Mouse (Mus musculus) c-Kit-positive CD71-positive TER-119-positive erythroid progenitor cells, embryonic 14.5 days (primary cell): Measurements from ENCODE around the gene Nfam1.
A peak's percentile ranks its signal among the peaks of the same experiment; 100 is the strongest.
"Not testable (repeated sequence)": the region's sequence is repeated elsewhere in the genome, so short reads cannot be mapped to it uniquely, and the experiment has no call there.

ENCODE experiments used
- DNase-seq: peaks from one replicate; pipeline ENCODE4 v3.0.0-alpha.2; 2013; ENCODE audit warnings: low spot score

Gene Nfam1

DNA sequence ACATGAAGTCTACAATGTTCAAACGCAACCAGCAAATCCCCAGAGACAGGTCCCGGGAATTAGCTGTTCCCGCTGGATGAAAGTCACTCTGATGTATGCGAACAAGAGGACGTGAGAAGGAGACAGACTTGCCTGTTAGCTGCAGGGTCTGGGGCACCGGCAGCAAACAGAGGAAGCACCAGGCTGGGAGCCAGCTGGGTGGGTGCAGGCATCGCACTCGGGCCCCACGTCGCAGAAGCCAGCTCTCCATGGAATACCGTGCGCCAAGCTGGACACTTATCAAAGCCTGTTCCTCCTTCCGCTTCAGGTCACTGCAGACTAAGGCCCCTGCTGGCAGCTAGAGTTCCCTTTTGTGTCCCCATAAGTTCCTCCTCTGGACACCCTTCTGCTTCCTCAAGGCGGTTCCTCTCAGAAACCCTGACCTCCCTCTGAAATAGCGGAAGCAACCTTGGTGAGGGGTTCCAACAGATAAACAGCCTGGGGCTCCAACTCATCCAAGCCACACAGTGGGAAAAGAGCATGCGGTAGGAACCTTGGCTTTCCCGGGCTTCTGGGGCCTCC is at the start of gene Nfam1:
TSS of gene Nfam1 (minus strand) at position 326 of the 561 bp plus-strand sequence.
- DNase-seq, result no peak

DNA sequence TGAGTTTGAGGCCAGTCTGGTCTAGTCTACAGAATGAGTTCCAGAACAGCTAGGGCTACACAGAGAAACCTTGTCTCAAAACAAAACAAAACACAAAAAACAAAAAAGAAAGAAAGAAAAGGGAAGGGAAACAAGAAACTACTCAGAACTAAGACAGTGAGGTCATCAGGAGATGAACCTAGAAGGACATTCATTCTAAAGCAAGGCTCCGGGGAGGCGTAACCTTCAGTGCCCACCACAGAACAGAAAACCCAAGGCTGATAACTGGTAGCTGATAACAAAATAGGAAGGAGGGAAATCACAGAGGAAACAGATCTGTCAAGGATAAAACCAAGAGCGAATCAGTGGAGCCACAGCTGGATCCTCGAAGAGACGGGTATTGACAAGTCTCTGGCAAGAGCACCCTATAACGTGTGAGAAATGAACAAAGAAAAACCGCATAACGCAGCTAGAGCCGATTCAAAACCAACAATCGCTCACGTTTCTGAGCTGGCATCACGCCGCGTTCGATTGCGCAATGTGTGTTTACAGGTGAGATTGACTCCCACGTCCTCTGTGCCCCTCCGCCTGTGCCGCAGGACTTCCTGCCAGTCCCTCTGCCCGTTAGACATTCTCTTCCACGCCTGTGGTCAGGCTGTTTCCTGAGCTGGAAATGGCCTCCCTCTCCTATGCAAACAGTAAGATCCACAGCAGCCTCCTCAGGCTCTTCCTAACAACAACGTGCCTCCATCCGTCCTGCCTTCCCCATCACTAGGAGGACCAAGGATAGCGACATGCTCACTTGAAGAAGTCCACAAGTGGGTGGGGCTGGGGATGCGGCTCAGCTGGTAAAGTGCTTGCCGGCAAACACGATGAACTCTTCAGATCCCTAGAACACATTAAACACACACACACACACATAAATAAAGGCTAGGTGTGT is 42.8 kb upstream of the Nfam1 start:
- no peak for DNase-seq

- no peak for DNase-seq
Observed at GRCm38 (mm10) chr15:83074179-83074578, 41.1 kb upstream of the Nfam1 start.

- peak; percentile 13 for DNase-seq
Observed at GRCm38 (mm10) chr15:83071752-83072151, 38.6 kb upstream of the Nfam1 start.

DNA sequence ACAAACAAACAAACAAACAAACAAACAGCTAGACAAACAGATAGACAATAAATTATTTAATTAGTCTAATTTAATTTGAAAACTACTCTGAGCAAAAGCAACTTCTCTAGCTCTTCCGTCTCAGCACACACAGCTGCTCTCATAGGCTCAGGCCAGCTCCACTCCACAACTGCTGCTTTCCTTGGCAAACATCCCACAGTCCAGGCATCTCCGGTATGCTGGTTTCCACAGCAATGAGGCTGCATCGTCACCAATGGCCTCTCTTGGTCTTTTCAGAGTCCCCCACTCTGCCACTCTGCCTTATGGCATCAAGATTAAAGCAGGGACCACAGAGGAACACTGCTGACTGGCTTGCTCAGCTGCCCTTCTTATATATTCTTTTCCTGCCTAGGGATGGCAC is 37.8 kb upstream of the Nfam1 start:
- no peak for DNase-seq

GRCm38 (mm10) chr15:83068270-83068669 is 35.2 kb upstream of the Nfam1 start:
- DNase-seq, result no peak

- no peak for DNase-seq
Observed at GRCm38 (mm10) chr15:83065543-83065942, 32.4 kb upstream of the Nfam1 start.

GRCm38 (mm10) chr15:83062582-83062981 is 29.5 kb upstream of the Nfam1 start:
- DNase-seq, result not testable (repeated sequence)

- no peak for DNase-seq
Observed at GRCm38 (mm10) chr15:83061689-83062088, 28.6 kb upstream of the Nfam1 start.

DNA sequence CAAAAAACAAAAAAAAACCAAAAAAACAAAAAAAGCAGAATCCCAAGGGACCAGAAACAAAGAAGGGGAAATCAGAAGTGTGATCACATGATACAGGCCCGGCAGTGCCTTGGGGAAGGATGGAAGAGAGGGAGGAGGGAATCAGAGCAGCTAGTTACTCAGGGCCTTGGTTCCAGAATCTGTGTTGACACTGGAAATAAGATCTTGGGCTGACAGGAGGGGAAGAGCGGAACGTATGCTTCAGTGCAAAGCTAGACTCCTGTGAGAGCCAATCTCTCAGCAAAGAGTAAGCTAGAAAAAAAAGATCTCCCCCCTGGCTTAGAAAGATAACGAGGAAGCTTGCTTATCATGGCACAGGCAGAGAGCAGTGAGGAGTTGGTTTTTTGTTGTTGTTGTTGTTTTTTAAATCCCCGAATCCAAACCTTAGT is 26.1 kb upstream of the Nfam1 start:
- DNase-seq, result peak; percentile 24

DNA sequence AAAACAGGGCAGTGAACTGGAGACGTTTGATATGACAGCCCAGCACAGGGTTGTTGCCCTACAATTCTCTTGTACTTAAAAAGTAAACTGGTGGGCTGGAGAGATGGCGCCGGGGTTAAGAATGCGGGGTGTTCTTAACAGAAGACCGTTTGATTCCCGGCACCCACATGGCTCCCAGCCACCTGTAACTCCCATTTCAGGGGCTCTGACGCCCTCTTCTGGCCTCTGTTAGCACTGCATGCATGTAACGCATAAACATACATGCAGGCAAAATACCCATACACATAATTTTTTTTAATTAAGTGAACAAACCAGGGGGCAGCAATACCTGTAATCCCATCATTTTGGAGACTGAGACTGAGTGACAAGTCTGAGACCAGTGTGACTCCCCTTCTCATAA is 24.4 kb upstream of the Nfam1 start:
- no peak for DNase-seq

GRCm38 (mm10) chr15:83056378-83057083 is 23.4 kb upstream of the Nfam1 start:
- no peak for DNase-seq

DNA sequence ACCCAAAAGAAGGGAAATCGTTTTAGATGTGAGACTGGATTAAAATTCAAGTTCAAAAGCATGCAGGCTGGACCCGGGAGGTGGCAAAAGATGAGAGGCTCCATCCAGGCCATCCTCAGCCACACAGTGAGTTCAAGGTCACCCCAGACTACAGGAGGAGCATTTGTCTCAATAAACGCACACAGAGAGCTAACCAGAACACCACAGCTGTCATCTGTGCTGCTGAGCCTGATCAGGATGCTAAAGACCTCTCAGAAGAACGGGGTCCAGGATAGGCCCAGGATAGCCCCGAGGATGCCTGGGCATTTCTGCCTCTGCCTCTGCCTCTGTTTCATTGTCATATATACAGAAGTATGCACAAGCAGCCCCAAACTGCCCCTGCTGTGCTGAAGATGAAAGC is 22.5 kb upstream of the Nfam1 start:
- no peak for DNase-seq

DNA sequence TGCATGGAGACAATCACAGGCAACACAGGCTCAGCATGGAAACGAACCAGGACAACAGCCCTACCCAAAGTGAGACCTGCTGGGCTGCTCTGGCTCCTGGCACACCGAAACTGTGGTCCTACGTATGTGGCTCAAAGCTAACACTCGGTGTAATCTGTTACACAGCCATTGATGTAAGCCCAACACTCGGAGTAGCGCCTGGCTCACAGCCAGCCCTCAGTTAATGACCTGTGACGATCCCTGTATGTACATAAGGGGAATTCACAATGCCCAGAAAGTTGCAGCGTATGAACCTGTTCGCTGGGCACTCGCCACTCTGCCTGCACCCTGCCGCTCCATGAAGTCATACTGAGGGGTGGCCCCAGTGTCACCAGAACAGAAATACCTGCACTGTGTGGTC is 20.2 kb upstream of the Nfam1 start:
- DNase-seq, result no peak

DNA sequence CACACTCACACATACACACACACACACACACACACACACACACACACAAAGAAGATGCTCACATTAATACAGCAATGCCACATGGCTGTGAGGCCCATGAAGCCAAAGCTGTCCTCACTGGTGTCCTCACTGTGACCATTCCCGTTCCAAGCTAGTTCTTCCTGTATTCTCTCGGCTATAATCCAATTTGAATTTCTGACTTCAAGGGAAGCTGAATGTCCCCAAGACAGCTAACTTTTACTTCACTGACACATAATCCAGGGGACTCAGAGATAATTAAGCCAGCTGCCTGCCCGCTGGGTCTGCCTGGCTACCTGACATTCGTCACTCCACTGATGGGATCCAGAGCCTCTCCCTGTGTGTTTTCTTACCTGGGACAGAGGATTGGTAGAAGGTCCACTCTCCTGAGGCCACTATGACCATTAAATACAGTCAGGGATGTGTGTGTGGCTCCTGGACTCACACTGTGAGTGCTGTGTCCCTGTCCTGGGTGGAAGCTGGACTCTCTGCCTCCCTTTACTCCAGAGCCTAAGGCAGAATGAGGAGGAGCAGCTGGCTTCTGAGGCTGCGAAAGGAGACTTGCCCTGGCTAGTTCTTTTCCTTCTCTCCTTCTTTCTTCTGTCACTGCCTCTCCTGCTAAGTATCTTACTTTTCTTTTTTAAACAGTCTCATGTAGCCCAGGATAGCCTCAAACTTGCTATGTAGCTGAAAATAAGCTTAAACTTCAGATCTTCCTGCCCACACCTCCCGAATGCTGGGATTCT is 19.4 kb upstream of the Nfam1 start:
- DNase-seq, result no peak

- no peak for DNase-seq
Observed at GRCm38 (mm10) chr15:83046730-83047129, 13.6 kb upstream of the Nfam1 start.

- DNase-seq, result no peak
Observed at GRCm38 (mm10) chr15:83046308-83046707, 13.2 kb upstream of the Nfam1 start.

GRCm38 (mm10) chr15:83045565-83045964 is 12.5 kb upstream of the Nfam1 start:
- not testable (repeated sequence) for DNase-seq

DNA sequence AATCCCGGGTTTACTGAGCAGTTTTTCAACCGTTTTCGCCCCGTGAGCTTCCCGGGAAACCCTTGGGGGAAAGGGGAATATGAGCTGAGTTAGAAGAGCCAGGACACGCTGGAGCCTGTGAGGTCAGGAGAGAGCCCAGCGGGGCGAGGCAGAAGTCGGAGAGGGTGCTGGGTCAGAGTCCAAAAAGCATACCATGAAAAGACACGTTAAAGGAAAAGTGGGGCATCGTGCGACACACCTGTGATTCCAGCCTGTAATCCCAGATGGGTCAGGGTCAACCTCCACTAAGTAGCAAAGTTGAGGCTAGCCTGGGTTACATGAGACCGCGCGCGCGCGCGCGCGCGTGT is 10.2 kb upstream of the Nfam1 start:
- DNase-seq, result no peak

DNA sequence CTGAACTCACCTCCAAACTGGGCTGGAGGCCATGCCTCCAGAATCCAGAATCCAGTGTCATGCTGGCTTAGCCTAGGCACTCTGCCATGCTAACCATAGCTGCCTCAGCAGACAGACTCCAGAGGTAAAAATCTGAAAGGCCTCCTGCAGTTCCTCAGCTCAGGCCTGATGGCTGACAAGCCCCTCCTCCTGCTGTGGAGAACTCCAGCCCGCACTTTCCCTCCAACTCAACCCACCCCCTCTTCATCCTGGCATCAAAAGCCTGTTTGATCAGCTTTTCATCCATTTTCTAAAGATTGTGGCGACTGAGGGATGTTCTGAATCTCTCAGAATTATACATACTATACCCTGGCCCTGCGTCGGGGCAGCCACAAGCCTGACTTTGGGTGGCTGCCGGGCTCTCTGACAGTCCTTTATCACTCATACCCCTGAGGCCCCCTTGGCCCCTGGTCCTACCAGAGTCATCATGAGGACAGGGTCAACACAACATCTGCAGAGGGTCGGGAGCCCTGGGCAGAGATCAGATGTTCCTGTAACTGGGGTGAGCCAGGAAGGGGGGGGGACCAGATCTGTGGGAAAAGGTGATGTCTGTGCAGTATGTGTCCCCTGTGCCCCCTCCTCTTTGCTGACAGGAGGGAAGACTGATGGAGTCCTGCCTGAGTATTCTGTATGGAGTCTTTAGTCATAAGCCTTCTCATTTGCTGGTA is 9.7 kb upstream of the Nfam1 start:
- no peak for DNase-seq

GRCm38 (mm10) chr15:83040156-83040555 is 7.0 kb upstream of the Nfam1 start:
- no peak for DNase-seq

GRCm38 (mm10) chr15:83038812-83039211 is 5.7 kb upstream of the Nfam1 start:
- DNase-seq, result no peak
